Mouse (Mus musculus): ENCODE measurements around the gene Ddx18. TPM values are rescaled to one million over a fixed set of nuclear protein-coding genes. Genes with fewer than 3 reads are reported as not detected.

Gene Ddx18
- polyA plus RNA-seq, 1 experiment from 2014 or later = 20.8 TPM

DNA sequence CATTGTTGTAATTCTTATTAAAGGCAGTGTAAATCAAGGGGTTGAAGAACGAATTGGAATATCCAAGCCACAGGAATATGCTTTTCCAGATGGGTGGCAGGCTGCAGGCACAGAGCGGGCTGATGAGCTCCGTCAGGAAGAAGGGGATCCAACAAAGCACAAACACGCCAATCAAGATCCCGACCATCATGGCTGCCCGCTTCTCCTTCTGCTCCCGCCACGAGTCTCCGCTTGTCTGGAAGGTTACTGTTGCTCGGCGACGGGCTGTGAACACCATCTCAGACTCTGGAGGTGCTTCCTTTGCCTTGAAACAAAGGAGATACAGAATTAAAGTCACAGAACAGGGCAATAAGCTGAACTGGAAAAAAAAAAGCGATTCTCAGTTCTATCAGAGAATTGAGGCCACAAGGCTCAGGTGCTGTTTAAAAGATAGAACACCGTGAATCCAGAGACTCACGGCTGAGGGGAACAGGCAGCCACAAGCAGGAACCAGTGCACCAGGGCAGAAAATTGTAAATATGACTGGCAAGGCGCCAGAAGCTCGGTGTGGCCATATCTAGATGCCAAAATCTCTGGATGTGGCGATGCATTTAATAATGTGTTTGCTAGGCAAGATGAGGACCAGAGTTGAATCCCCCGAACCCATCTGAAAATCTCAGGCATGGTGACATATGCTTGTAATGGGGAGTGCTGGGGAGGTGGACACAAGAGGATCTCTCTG, 57.2 kb downstream of the Ddx18 start:
- Histone ChIP-seq H3K36me3 (ENCODE audit: control insufficient read depth, insufficient read depth) (no peaks in the 10 kb centered on the region), H3K4me3 (ENCODE audit: low read depth, low read length) (no peak overlapping the region), H3K9me3 (replicated peaks; ENCODE audit: control insufficient read depth, low read length) (no peaks in the 10 kb centered on the region), H3K9ac (ENCODE audit: low read depth, low read length) (no peak overlapping the region), H3K4me1 (ENCODE audit: control insufficient read depth, low read depth, low read length) (no peaks in the 10 kb centered on the region), H3K27ac (ENCODE audit: low read length) (no peak overlapping the region), H3K4me2 (ENCODE audit: low read depth, low read length) (no peak overlapping the region), H3K27me3 (ENCODE audit: control insufficient read depth, insufficient read depth, low read depth, low read length) (no peaks in the 10 kb centered on the region)
- no peak for ATAC-seq (ENCODE audit: low read depth)
- WGBS (ENCODE audit: insufficient replicate concordance) = 68% methylated on average over 19 of the region's 19 CpGs

DNA sequence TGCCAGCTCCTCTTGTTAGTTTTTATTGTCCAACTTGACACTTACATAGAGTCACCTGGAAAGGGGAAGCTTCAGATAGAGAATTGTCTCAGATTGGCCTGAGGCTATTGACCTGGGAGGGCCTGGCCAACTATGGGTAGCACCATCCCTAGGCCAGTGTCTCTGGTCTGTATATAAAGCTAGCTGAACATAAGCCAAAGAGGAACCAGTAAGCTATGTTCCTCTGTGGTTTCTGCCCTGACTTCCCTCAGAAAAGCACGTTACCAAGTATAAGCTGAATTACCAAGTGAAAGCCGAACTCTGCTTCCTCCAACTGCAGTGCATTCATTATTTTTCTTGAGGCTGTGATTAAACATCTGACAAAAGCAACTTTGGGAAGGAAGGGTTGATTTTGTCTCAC, 59.1 kb downstream of the Ddx18 start:
- Histone ChIP-seq H3K4me1 (ENCODE audit: control insufficient read depth, low read depth, low read length) (no peaks in the 10 kb centered on the region), H3K9ac (ENCODE audit: low read depth, low read length) (no peak overlapping the region), H3K9me3 (replicated peaks; ENCODE audit: control insufficient read depth, low read length) (no peaks in the 10 kb centered on the region), H3K27me3 (ENCODE audit: control insufficient read depth, insufficient read depth, low read depth, low read length) (no peaks in the 10 kb centered on the region), H3K36me3 (ENCODE audit: control insufficient read depth, insufficient read depth) (no peaks in the 10 kb centered on the region), H3K4me2 (ENCODE audit: low read depth, low read length) (no peak overlapping the region), H3K27ac (ENCODE audit: low read length) (no peak overlapping the region), H3K4me3 (ENCODE audit: low read depth, low read length) (no peak overlapping the region)
- WGBS (ENCODE audit: insufficient replicate concordance) = 29% methylated on average over 2 of the region's 2 CpGs
- no peak for ATAC-seq (ENCODE audit: low read depth)

Other genes with a start within 250 kb of the Ddx18 start
- gene Insig2, start 235.4 kb downstream of the Ddx18 start, polyA plus RNA-seq (2015; fragmentation: Nextera tagmentation; extraction: Ambion mirVana) = 7.9 and 10.5 TPM in 2 replicates
- 2.8 and 3.6 TPM in 2 replicates for gene Ccdc93, start 136.9 kb downstream of the Ddx18 start, polyA plus RNA-seq (2015; fragmentation: Nextera tagmentation; extraction: Ambion mirVana)
- gene Htr5b, start 39.5 kb downstream of the Ddx18 start, polyA plus RNA-seq (2015; fragmentation: Nextera tagmentation; extraction: Ambion mirVana) = not detected in 2 replicates

Measured in liver, embryonic 16.5 days (tissue).